Mouse (Mus musculus): ENCODE measurements at regions not wholly inside any gene's neighbourhood (a gene's known extent, or its start where the extent isn't known, plus 50 kb on each side); places are given as distances from the start of the nearest gene placed in this dataset.

DNA sequence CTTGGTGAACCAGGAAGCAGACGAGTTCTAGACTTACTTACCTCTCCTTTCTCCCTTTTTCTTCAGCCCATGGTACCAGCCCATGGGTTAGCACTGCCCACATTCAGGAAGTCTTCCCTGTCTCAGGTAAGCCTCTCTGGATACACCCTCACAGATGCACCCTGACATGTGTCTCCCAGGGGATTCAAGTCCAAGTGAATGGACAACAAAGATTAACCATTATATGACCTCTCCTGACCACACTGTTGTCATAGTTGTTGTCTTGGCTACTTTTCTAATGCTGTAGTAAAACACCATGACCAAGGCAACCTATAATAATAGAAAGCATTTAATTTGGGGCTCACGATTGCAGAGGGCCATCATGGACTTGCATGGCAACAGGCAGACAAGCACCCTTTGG is 98.8 kb upstream of the Vash1 start:
- Histone ChIP-seq H3K27me3 (ENCODE audit: control insufficient read depth, insufficient read depth, low read length, poor library complexity, severe bottlenecking) (no peaks in the 10 kb centered on the region), H3K9ac (ENCODE audit: low read depth, poor library complexity, severe bottlenecking) (no peak overlapping the region), H3K36me3 (ENCODE audit: control insufficient read depth, insufficient read depth, low read length, poor library complexity, severe bottlenecking) (no peaks in the 10 kb centered on the region), H3K4me1 (ENCODE audit: control insufficient read depth, insufficient read depth, low read length) (no peaks in the 10 kb centered on the region), H3K9me3 (replicated peaks; ENCODE audit: control insufficient read depth, insufficient read depth, low read length, poor library complexity, severe bottlenecking) (no peaks in the 10 kb centered on the region), H3K27ac (ENCODE audit: insufficient read depth, low read length) (no peak overlapping the region), H3K4me3 (ENCODE audit: low read depth, low read length) (no peak overlapping the region)
- TF ChIP-seq POLR2A (IDR thresholded peaks at IDR 0.05; ENCODE audit: insufficient read depth, low read length) (no peak), CTCF (IDR thresholded peaks at IDR 0.05; ENCODE audit: low read depth, low read length) (no peak), EP300 (IDR thresholded peaks at IDR 0.05; ENCODE audit: insufficient read depth, low read depth, low read length) (no peak)

DNA sequence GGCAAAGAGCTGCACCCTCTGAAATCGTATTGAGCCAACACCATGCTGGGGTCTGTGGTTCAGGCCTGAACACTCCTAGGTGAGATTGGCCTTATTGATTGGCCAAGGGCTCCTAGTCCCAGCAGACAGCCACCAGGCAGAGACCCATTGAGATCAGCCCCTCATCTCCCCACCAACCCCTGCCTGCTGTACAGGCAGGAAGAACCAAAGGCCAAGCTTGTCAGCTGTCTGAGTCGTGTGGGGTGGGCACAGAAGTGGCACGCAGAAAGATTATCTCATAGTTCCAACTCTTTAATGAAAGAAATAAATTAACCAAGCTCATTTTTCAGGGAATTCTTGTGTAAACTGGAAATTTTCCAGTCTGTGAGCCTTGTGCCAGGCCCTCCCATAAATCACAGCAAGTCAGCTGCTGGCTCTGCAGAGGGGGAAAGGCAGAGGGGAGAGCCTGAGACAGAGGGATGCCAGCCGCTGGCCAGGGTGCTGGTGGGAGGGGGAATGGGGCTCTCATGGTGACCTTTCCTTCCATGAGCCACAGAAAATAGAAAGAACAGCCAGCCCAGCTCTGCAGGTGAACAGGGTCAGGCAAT is 98.3 kb upstream of the Vash1 start:
- H3K9ac ChIP-seq (ENCODE audit: low read depth, poor library complexity, severe bottlenecking): no peak overlapping the region
- no peak overlapping the region for H3K27ac ChIP-seq (ENCODE audit: insufficient read depth, low read length)
- H3K4me3 ChIP-seq (ENCODE audit: low read depth, low read length): no peak overlapping the region
- TF ChIP-seq POLR2A (IDR thresholded peaks at IDR 0.05; ENCODE audit: insufficient read depth, low read length) (no peak), EP300 (IDR thresholded peaks at IDR 0.05; ENCODE audit: insufficient read depth, low read depth, low read length) (no peak), CTCF (IDR thresholded peaks at IDR 0.05; ENCODE audit: low read depth, low read length) (no peak)
- no peaks in the 10 kb centered on the region for H3K27me3 ChIP-seq (ENCODE audit: control insufficient read depth, insufficient read depth, low read length, poor library complexity, severe bottlenecking)
- H3K36me3 ChIP-seq (ENCODE audit: control insufficient read depth, insufficient read depth, low read length, poor library complexity, severe bottlenecking): no peaks in the 10 kb centered on the region
- no peaks in the 10 kb centered on the region for H3K9me3 ChIP-seq (replicated peaks; ENCODE audit: control insufficient read depth, insufficient read depth, low read length, poor library complexity, severe bottlenecking)
- no peaks in the 10 kb centered on the region for H3K4me1 ChIP-seq (ENCODE audit: control insufficient read depth, insufficient read depth, low read length)

DNA sequence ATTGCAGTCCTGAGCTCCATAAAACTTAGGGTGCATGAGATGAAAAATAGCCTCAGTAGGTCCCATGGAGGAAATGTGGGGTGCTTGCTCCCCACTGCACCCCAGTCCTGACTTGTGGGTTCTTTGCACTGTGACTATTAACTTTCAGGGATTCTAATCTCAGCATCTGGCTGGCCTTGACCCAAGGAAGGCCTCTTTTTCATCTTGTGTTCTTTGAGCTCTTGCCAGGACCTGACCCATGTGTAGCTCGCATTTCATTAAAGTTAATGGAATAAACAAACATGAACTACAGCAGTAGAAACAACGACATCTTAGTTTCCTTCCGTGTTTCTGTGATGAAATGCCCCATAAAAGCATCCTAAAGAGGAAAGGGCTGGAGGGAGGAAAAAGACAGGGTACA is 96.4 kb upstream of the Vash1 start:
- Histone ChIP-seq H3K9ac (ENCODE audit: low read depth, poor library complexity, severe bottlenecking) (no peak overlapping the region), H3K9me3 (replicated peaks; ENCODE audit: control insufficient read depth, insufficient read depth, low read length, poor library complexity, severe bottlenecking) (no peaks in the 10 kb centered on the region), H3K4me3 (ENCODE audit: low read depth, low read length) (no peak overlapping the region), H3K36me3 (ENCODE audit: control insufficient read depth, insufficient read depth, low read length, poor library complexity, severe bottlenecking) (no peaks in the 10 kb centered on the region), H3K4me1 (ENCODE audit: control insufficient read depth, insufficient read depth, low read length) (no peaks in the 10 kb centered on the region), H3K27me3 (ENCODE audit: control insufficient read depth, insufficient read depth, low read length, poor library complexity, severe bottlenecking) (no peaks in the 10 kb centered on the region), H3K27ac (ENCODE audit: insufficient read depth, low read length) (no peak overlapping the region)
- TF ChIP-seq EP300 (IDR thresholded peaks at IDR 0.05; ENCODE audit: insufficient read depth, low read depth, low read length) (no peak), POLR2A (IDR thresholded peaks at IDR 0.05; ENCODE audit: insufficient read depth, low read length) (no peak), CTCF (IDR thresholded peaks at IDR 0.05; ENCODE audit: low read depth, low read length) (no peak)

DNA sequence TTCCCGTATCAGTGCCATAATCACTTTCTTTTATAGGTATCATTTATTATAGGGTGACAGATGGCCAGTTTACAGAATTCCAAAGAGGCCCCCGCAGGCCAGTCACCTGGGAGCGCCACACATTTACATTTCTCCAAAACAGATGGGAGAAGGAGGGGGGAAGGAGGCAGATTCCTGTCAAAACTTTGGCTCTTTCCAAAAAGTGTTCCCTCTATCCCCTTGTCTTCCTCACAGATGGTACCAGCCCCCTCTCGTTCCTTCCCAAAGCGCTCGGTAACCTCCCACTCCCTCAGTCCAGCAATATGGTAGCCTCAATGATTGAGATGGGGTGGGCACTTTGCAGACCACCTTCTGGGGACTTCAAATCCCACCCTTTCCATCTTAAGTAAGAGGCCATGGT is 90.5 kb upstream of the Vash1 start:
- TF ChIP-seq CTCF (IDR thresholded peaks at IDR 0.05; ENCODE audit: low read depth, low read length) (no peak), POLR2A (IDR thresholded peaks at IDR 0.05; ENCODE audit: insufficient read depth, low read length) (no peak), EP300 (IDR thresholded peaks at IDR 0.05; ENCODE audit: insufficient read depth, low read depth, low read length) (no peak)
- Histone ChIP-seq H3K36me3 (ENCODE audit: control insufficient read depth, insufficient read depth, low read length, poor library complexity, severe bottlenecking) (no peaks in the 10 kb centered on the region), H3K27ac (ENCODE audit: insufficient read depth, low read length) (no peak overlapping the region), H3K9me3 (replicated peaks; ENCODE audit: control insufficient read depth, insufficient read depth, low read length, poor library complexity, severe bottlenecking) (no peaks in the 10 kb centered on the region), H3K27me3 (ENCODE audit: control insufficient read depth, insufficient read depth, low read length, poor library complexity, severe bottlenecking) (no peaks in the 10 kb centered on the region), H3K4me1 (ENCODE audit: control insufficient read depth, insufficient read depth, low read length) (no peaks in the 10 kb centered on the region), H3K9ac (ENCODE audit: low read depth, poor library complexity, severe bottlenecking) (no peak overlapping the region), H3K4me3 (ENCODE audit: low read depth, low read length) (no peak overlapping the region)

DNA sequence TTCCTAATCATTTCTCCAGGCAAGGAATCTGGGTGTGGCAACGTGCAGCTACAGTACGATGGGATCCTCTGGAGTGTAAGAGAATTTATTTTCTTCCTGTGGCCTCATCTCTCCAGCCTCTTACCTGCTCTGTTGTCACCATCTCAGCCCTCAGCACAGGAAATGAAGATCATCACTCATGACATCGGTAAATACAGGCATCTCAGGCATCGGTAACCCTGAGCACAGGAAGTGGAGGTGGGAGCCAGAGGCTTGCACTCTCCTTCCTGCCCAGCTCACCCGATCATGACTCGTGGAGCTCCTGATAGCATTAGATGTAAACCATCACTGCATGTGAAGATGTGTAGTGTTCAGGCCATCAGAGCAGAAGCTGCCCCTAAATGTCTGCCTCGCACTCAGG is 86.0 kb upstream of the Vash1 start:
- TF ChIP-seq CTCF (IDR thresholded peaks at IDR 0.05; ENCODE audit: low read depth, low read length) (no peak), EP300 (IDR thresholded peaks at IDR 0.05; ENCODE audit: insufficient read depth, low read depth, low read length) (no peak), POLR2A (IDR thresholded peaks at IDR 0.05; ENCODE audit: insufficient read depth, low read length) (no peak)
- Histone ChIP-seq H3K4me3 (ENCODE audit: low read depth, low read length) (no peak overlapping the region), H3K9ac (ENCODE audit: low read depth, poor library complexity, severe bottlenecking) (no peak overlapping the region), H3K27me3 (ENCODE audit: control insufficient read depth, insufficient read depth, low read length, poor library complexity, severe bottlenecking) (no peaks in the 10 kb centered on the region), H3K9me3 (replicated peaks; ENCODE audit: control insufficient read depth, insufficient read depth, low read length, poor library complexity, severe bottlenecking) (no peaks in the 10 kb centered on the region), H3K27ac (ENCODE audit: insufficient read depth, low read length) (no peak overlapping the region), H3K4me1 (ENCODE audit: control insufficient read depth, insufficient read depth, low read length) (no peaks in the 10 kb centered on the region), H3K36me3 (ENCODE audit: control insufficient read depth, insufficient read depth, low read length, poor library complexity, severe bottlenecking) (no peaks in the 10 kb centered on the region)

DNA sequence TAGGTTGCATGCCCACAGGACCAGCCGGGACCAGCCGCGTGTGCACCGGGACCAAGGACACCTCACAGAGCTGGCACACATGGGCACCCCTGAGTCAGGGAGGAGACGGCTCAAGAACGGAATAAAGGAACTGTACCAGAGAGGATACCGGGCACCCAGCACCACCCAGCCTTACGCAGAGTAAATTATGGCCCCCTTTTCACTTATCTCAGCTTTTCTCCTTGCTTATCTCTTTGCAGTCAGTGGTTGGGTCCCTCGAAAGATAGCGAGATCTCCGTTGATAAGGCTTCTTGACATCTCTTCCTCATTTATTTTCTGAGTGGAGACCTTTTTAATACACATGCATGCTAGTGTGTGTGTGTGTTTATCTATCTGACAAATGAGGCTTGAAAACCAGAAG is 83.9 kb upstream of the Vash1 start:
- TF ChIP-seq EP300 (IDR thresholded peaks at IDR 0.05; ENCODE audit: insufficient read depth, low read depth, low read length): no peak
- no peak for TF ChIP-seq CTCF (IDR thresholded peaks at IDR 0.05; ENCODE audit: low read depth, low read length)
- no peak for TF ChIP-seq POLR2A (IDR thresholded peaks at IDR 0.05; ENCODE audit: insufficient read depth, low read length)
- H3K4me1 ChIP-seq (ENCODE audit: control insufficient read depth, insufficient read depth, low read length): no peaks in the 10 kb centered on the region
- no peaks in the 10 kb centered on the region for H3K9me3 ChIP-seq (replicated peaks; ENCODE audit: control insufficient read depth, insufficient read depth, low read length, poor library complexity, severe bottlenecking)
- H3K27me3 ChIP-seq (ENCODE audit: control insufficient read depth, insufficient read depth, low read length, poor library complexity, severe bottlenecking): no peaks in the 10 kb centered on the region
- H3K36me3 ChIP-seq (ENCODE audit: control insufficient read depth, insufficient read depth, low read length, poor library complexity, severe bottlenecking): no peaks in the 10 kb centered on the region
- no peak overlapping the region for H3K4me3 ChIP-seq (ENCODE audit: low read depth, low read length)
- H3K9ac ChIP-seq (ENCODE audit: low read depth, poor library complexity, severe bottlenecking): no peak overlapping the region
- no peak overlapping the region for H3K27ac ChIP-seq (ENCODE audit: insufficient read depth, low read length)
